Mouse (Mus musculus): ENCODE measurements at regions not wholly inside any gene's neighbourhood (a gene's known extent, or its start where the extent isn't known, plus 50 kb on each side); places are given as distances from the start of the nearest gene placed in this dataset.

DNA sequence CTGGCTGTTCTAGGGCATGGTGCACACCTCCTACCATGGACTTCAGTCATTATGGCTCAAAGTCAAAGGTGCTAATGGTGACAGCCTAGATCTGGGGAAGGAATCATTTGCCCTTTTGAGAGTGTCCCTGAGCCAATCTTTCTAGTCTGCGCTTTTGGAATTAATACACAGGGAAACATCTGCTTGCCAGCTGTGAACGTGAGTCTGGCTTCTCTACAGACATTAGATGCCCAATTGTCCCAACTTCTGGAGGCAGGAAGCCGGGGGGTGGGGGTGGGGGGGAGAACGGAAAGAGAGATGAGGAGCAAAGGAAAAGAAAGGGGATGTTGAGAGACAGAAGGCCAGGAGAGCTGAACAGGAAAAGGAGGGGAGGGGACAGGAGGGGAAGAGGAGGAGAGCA lies 377.9 kb upstream of the Spred2 start:
- no peak overlapping the region for H3K4me2 ChIP-seq
- H3K27ac ChIP-seq (ENCODE audit: low read depth), result no peak overlapping the region
- no peak overlapping the region for H3K9ac ChIP-seq
- H3K36me3 ChIP-seq (ENCODE audit: insufficient read depth), result no peaks in the 10 kb centered on the region
- no peak overlapping the region for H3K4me3 ChIP-seq (ENCODE audit: low read depth, low read length)
- ATAC-seq (ENCODE audit: insufficient read depth) (no peak), DNase-seq (no peak)
- no peaks in the 10 kb centered on the region for H3K4me1 ChIP-seq (ENCODE audit: insufficient read depth)
- no peak for TF ChIP-seq CTCF (IDR thresholded peaks at IDR 0.05; ENCODE audit: low read depth)
- WGBS, result 41% methylated on average over 4 of the region's 4 CpGs
- H3K27me3 ChIP-seq (ENCODE audit: insufficient read depth, low read length), result no peaks in the 10 kb centered on the region
- H3K9me3 ChIP-seq (ENCODE audit: low read depth, low read length), result no peaks in the 10 kb centered on the region

DNA sequence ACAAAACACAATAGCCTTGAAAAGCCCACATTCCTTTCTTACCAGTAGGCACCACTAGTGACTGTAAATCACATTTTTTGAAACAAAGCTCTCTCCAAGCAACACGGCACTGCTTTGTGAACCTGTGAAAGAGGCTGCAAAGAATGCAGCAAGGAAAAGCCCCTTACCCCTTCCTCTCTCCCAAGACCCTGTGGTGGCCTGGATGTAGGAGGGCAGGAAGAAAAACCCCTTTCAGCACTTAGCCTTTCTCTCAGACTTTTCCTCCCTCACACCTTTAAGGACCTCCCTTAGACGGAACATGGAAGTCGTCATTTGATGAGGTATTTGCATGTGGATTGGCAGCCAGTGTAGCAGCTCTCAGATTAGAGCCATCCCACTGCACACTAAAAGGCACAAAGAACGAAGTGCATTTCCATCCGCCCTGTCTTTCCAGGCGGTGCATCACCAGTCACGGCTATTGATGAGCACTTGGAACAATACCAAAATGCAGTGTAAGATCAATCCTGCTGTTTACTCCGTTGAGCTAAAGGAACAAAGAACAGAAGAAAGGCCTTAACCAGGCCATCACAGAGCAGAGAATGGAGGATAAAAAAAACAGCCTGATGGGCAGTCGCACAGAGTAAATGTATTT lies 369.7 kb upstream of the Spred2 start:
- Histone ChIP-seq H3K4me2 (no peak overlapping the region), H3K4me3 (ENCODE audit: low read depth, low read length) (no peak overlapping the region), H3K27me3 (ENCODE audit: insufficient read depth, low read length) (no peaks in the 10 kb centered on the region), H3K4me1 (ENCODE audit: insufficient read depth) (no peaks in the 10 kb centered on the region), H3K36me3 (ENCODE audit: insufficient read depth) (no peaks in the 10 kb centered on the region), H3K9ac (no peak overlapping the region), H3K9me3 (ENCODE audit: low read depth, low read length) (no peaks in the 10 kb centered on the region), H3K27ac (ENCODE audit: low read depth) (no peak overlapping the region)
- DNase-seq (no peak), ATAC-seq (ENCODE audit: insufficient read depth) (no peak)
- TF ChIP-seq CTCF (IDR thresholded peaks at IDR 0.05; ENCODE audit: low read depth), result no peak
- WGBS, result 46% methylated on average over 9 of the region's 9 CpGs

DNA sequence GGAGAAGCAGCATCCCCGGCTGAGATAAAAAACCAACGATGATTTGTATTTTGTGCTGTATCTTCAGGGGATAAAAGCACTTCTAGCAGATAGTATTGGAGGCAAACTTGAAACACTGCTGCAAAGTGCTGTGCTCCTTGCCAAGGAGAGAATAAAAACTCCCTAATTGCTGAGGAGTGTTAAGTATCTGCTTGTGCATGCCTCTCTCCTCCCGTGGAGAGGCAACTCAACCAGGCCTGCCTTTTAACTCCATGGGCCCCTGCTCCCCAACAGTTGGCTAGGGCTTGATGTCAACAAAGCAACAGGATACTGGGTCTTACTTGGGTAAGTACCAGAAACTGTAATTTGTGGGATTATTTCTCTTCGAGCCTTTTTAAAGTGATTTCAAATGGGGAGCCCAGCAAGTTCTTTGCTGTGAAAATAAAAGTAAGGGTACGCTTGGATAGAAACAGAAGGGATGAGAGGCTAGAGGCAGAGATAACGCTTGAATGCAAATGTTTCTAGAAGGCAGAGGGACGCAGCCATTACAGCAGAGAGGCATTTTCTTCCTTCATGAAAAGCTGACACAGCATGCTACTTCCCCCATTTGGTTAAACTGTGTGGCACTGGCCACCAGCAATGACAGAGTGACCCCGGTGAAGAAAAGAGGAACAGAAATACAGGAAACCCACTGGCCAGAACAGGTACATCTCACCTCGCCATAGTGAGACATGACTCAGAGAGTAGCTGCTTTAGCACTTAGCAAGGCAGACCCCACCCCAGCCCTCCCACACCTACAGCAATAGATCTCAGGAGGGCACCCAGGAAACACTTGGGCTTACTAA lies 369.0 kb upstream of the Spred2 start:
- Histone ChIP-seq H3K36me3 (ENCODE audit: insufficient read depth) (no peaks in the 10 kb centered on the region), H3K9ac (no peak overlapping the region), H3K27ac (ENCODE audit: low read depth) (no peak overlapping the region), H3K4me2 (no peak overlapping the region), H3K4me3 (ENCODE audit: low read depth, low read length) (no peak overlapping the region), H3K27me3 (ENCODE audit: insufficient read depth, low read length) (no peaks in the 10 kb centered on the region), H3K9me3 (ENCODE audit: low read depth, low read length) (no peaks in the 10 kb centered on the region), H3K4me1 (ENCODE audit: insufficient read depth) (no peaks in the 10 kb centered on the region)
- no peak for ATAC-seq (ENCODE audit: insufficient read depth)
- DNase-seq, result no peak
- WGBS, result 69% methylated on average over 9 of the region's 9 CpGs
- no peak for TF ChIP-seq CTCF (IDR thresholded peaks at IDR 0.05; ENCODE audit: low read depth)

- Histone ChIP-seq H3K27ac (ENCODE audit: low read depth) (no peak overlapping the region), H3K4me1 (ENCODE audit: insufficient read depth) (no peaks in the 10 kb centered on the region), H3K9me3 (ENCODE audit: low read depth, low read length) (no peaks in the 10 kb centered on the region), H3K27me3 (ENCODE audit: insufficient read depth, low read length) (no peaks in the 10 kb centered on the region), H3K4me2 (no peak overlapping the region), H3K36me3 (ENCODE audit: insufficient read depth) (no peaks in the 10 kb centered on the region), H3K9ac (no peak overlapping the region), H3K4me3 (ENCODE audit: low read depth, low read length) (no peak overlapping the region)
- DNase-seq (no peak), ATAC-seq (ENCODE audit: insufficient read depth) (no peak)
- TF ChIP-seq CTCF (IDR thresholded peaks at IDR 0.05; ENCODE audit: low read depth), result no peak
- 85% methylated on average over 7 of the region's 7 CpGs for WGBS
These were observed 363.7 kb upstream of the Spred2 start for GRCm38 (mm10) chr11:19560452-19560851.

DNA sequence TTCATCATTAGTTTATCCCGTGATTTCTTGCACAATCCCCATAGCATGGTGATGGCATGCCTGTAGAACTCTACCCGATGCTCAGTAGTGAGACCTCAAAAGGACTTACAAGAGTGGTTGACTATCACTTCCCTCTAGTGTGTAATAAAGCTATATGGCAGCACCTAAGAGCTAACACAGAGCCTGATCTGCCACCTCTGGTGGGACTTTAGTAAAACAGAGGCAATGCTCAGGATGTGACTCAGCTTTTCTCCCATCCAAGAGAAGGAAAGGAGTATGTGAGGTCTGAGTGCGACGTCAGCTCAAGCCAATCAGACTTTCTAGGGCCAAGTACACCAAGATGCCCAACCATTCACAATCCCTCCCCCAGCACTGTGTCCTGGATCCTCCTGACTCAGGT lies 361.5 kb upstream of the Spred2 start:
- ATAC-seq (ENCODE audit: insufficient read depth) (no peak), DNase-seq (no peak)
- Histone ChIP-seq H3K4me1 (ENCODE audit: insufficient read depth) (no peaks in the 10 kb centered on the region), H3K4me2 (no peak overlapping the region), H3K4me3 (ENCODE audit: low read depth, low read length) (no peak overlapping the region), H3K36me3 (ENCODE audit: insufficient read depth) (no peaks in the 10 kb centered on the region), H3K9ac (no peak overlapping the region), H3K27ac (ENCODE audit: low read depth) (no peak overlapping the region), H3K27me3 (ENCODE audit: insufficient read depth, low read length) (no peaks in the 10 kb centered on the region), H3K9me3 (ENCODE audit: low read depth, low read length) (no peaks in the 10 kb centered on the region)
- WGBS, result 83% methylated on average over 4 of the region's 4 CpGs
- no peak for TF ChIP-seq CTCF (IDR thresholded peaks at IDR 0.05; ENCODE audit: low read depth)

GRCm38 (mm10) chr11:19585228-19585627 lies 338.9 kb upstream of the Spred2 start:
- TF ChIP-seq CTCF (IDR thresholded peaks at IDR 0.05; ENCODE audit: low read depth), result no peak
- Histone ChIP-seq H3K36me3 (ENCODE audit: insufficient read depth) (no peaks in the 10 kb centered on the region), H3K27me3 (ENCODE audit: insufficient read depth, low read length) (no peaks in the 10 kb centered on the region), H3K9me3 (ENCODE audit: low read depth, low read length) (no peaks in the 10 kb centered on the region), H3K4me3 (ENCODE audit: low read depth, low read length) (no peak overlapping the region), H3K4me1 (ENCODE audit: insufficient read depth) (no peaks in the 10 kb centered on the region), H3K4me2 (no peak overlapping the region), H3K27ac (ENCODE audit: low read depth) (no peak overlapping the region), H3K9ac (no peak overlapping the region)
- ATAC-seq (ENCODE audit: insufficient read depth) (no peak), DNase-seq (no peak)
- WGBS, result 73% methylated on average over 7 of the region's 7 CpGs

- Histone ChIP-seq H3K4me3 (ENCODE audit: low read depth, low read length) (no peak overlapping the region), H3K9me3 (ENCODE audit: low read depth, low read length) (no peaks in the 10 kb centered on the region), H3K27me3 (ENCODE audit: insufficient read depth, low read length) (no peaks in the 10 kb centered on the region), H3K9ac (no peak overlapping the region), H3K36me3 (ENCODE audit: insufficient read depth) (no peaks in the 10 kb centered on the region), H3K4me2 (no peak overlapping the region), H3K4me1 (ENCODE audit: insufficient read depth) (no peaks in the 10 kb centered on the region), H3K27ac (ENCODE audit: low read depth) (no peak overlapping the region)
- ATAC-seq (ENCODE audit: insufficient read depth) (no peak), DNase-seq (no peak)
- 60% methylated on average over 6 of the region's 6 CpGs for WGBS
- no peak for TF ChIP-seq CTCF (IDR thresholded peaks at IDR 0.05; ENCODE audit: low read depth)
These were observed 331.4 kb upstream of the Spred2 start for GRCm38 (mm10) chr11:19592506-19593355.
